Mouse (Mus musculus) small intestine, adult 2 months (tissue): Measurements from ENCODE around the gene Fam89b. TPM values are rescaled to one million over a fixed set of nuclear protein-coding genes. Genes with fewer than 3 reads are reported as not detected.

Experiments used
- H3K27ac ChIP-seq: fragments of 200-500 bp; 2 replicates; pipeline ENCODE4 v1.5.1; 2012; ENCODE audit warnings: low read depth, low read length, control low read depth, inconsistent platforms; ENCODE audit not compliant: insufficient read depth
- H3K27me3 ChIP-seq: fragments of 200-500 bp; 2 replicates; pipeline ENCODE4 v1.6.1; 2012; ENCODE audit warnings: mild to moderate bottlenecking, moderate library complexity, low read length, inconsistent platforms; ENCODE audit not compliant: control insufficient read depth, insufficient read depth
- H3K36me3 ChIP-seq: fragments of 200-500 bp; 2 replicates; pipeline ENCODE4 v1.6.1; 2012; ENCODE audit warnings: mild to moderate bottlenecking, low read length, control low read depth, inconsistent platforms; ENCODE audit not compliant: control insufficient read depth, insufficient read depth
- H3K4me1 ChIP-seq: fragments of 200-500 bp; 2 replicates; pipeline ENCODE4 v1.6.1; 2012; ENCODE audit warnings: low read length, inconsistent platforms, mixed read lengths; ENCODE audit not compliant: control insufficient read depth, insufficient read depth, insufficient read length
- H3K4me3 ChIP-seq: fragments of 200-500 bp; 2 replicates; pipeline ENCODE4 v1.5.1; 2012; ENCODE audit warnings: low read depth, mild to moderate bottlenecking, control low read depth, inconsistent platforms, low read length, moderate library complexity
- CTCF ChIP-seq: fragments of 200-500 bp; IDR thresholded peaks from 2 replicates; pipeline ENCODE4 v1.5.1; 2012; ENCODE audit warnings: low read depth, mild to moderate bottlenecking, control low read depth, inconsistent platforms, low read length, moderate library complexity, mixed read lengths; ENCODE audit not compliant: insufficient replicate concordance, insufficient read length; ENCODE audit errors: extremely low read depth
- POLR2A ChIP-seq: fragments of 200-500 bp; IDR thresholded peaks from 2 replicates; pipeline ENCODE4 v1.6.1; 2012; ENCODE audit warnings: low read depth, mild to moderate bottlenecking, control low read depth, inconsistent platforms, low read length, moderate library complexity
- WGBS: fragments of 180-500 bp; shearing (Covaris S2); methylation state at CpG from one replicate; pipeline ENCODE4 v1.1.7; 2018; 5-methylcytosine and 5-hydroxymethylcytosine counted together
- polyA plus RNA-seq: library from polyadenylated mRNA; depleted of rRNA; stranded (reverse); fragments of >200 nt; gene quantifications from 2 replicates; pipeline ENCODE4 v1.2.3, GENCODE M21; 2012

The Fam89b gene
- polyA plus RNA-seq, 1 experiment: 126 TPM

DNA sequence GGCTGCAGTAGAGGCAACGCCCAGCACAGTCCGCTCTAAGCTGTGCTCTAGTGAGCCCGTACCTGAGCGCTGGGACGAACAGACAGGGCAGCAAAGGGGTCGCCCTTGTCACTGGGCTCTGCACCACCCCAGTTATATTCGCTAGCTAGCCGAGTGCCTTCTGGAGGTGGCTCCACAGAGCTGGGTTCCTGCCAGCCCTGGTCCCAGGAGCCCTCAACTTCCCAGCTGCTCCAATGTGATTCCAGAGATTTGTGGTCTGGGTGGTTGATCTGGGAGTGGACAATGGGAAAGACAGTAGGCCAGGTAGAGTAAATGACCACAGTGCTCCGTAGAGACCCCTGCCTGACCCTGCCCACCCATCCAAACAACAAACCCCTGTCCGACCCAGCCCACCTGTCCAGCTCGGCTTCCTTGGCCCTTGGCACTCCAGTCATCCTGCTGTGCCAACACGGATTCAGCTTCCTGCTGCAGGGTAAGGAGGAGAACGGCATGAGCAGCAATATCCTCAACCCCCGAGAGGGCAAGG is 29.5 kb upstream of the Fam89b start:
- WGBS: 90% methylated on average over 14 of the region's 14 CpGs
- Histone ChIP-seq H3K36me3 (peaks cover 55% of the 10 kb centered on the region), H3K27ac (no peak overlapping the region), H3K4me1 (peaks cover 4% of the 10 kb centered on the region; the same call in 1 of the 2 replicates), H3K4me3 (no peak overlapping the region), H3K27me3 (0 out of 2 replicates have a peak, but pooled peaks cover 3% of the 10 kb centered on the region)
- TF ChIP-seq CTCF (no peak), POLR2A (no peak)

DNA sequence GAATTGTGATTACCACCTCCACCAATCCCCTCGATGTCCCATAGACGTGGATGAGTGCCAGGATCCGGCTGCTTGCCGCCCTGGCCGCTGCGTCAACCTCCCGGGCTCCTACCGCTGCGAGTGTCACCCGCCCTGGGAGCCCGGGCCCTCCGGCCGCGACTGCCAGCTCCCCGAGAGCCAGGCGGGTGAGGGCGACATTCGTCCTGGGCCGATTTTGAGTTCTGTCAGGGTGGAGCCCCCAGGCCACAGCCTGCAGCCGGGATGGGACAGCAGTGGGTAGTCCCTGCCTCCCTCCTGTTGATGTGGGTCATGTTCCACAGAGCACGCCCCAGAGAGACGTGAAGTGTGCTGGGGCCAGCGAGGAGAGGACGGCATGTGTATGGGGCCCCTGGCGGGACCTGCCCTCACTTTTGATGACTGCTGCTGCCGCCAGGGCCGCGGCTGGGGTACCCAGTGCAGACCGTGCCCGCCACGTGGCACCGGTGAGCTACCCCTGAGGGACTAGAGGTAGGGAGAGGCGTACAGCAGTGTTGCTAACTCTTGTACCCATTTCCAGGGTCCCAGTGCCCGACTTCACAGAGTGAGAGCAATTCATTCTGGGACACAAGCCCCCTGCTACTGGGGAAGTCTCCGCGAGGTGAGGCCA is 27.7 kb upstream of the Fam89b start:
- Histone ChIP-seq H3K27me3 (0 out of 2 replicates have a peak, but pooled peaks cover 3% of the 10 kb centered on the region), H3K36me3 (peaks cover 42% of the 10 kb centered on the region), H3K4me3 (no peak overlapping the region), H3K4me1 (peaks cover 4% of the 10 kb centered on the region; the same call in 1 of the 2 replicates), H3K27ac (no peak overlapping the region)
- TF ChIP-seq POLR2A (no peak), CTCF (no peak)
- WGBS: 46% methylated on average over 36 of the region's 36 CpGs

DNA sequence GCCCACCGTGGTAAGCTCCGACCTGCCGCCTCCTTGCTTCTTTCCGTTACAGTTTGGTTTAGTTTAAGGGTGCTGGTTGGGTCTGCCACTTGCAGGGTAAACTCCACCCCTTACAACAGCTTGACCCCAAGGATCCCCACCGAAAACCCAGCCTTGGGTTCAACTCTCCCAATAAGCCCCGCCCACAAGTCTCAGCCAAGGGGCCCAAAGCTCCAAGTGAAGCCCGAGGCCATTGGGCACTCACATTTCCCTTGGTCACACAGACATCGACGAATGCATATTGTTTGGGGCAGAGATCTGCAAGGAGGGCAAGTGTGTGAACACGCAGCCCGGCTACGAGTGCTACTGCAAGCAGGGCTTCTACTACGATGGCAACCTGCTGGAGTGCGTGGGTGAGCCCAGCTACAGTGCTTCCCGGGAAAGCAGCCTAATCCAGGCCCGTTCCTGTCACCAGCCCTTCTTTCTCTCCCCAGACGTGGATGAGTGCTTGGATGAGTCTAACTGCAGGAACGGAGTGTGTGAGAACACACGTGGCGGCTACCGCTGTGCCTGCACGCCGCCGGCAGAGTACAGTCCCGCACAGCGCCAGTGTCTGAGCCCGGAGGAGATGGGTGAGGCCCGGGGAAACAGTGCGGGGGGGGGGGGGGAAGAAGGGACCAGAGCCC is 27.0 kb upstream of the Fam89b start:
- Histone ChIP-seq H3K27me3 (0 out of 2 replicates have a peak, but pooled peaks cover 6% of the 10 kb centered on the region), H3K27ac (no peak overlapping the region), H3K4me3 (no peak overlapping the region), H3K4me1 (peaks cover 4% of the 10 kb centered on the region), H3K36me3 (peaks cover 37% of the 10 kb centered on the region)
- no peak for TF ChIP-seq CTCF
- TF ChIP-seq POLR2A: no peak
- WGBS: 39% methylated on average over 27 of the region's 29 CpGs

DNA sequence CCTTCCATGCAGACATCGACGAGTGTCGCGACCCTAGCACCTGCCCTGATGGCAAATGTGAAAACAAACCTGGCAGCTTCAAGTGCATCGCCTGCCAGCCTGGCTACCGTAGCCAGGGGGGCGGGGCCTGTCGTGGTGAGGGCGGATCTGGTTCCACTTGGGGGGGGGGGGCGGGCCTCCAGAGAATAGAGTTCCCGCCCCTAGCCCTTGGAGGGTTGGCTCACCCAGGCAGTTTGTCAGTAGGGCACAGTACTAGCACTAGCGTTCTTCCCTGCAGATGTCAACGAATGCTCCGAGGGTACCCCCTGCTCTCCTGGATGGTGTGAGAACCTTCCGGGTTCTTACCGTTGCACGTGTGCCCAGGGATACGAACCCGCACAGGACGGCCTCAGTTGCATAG is 22.3 kb upstream of the Fam89b start:
- no peak overlapping the region for H3K27ac ChIP-seq
- 0 out of 2 replicates have a peak, but pooled peaks cover 14% of the 10 kb centered on the region for H3K27me3 ChIP-seq

DNA sequence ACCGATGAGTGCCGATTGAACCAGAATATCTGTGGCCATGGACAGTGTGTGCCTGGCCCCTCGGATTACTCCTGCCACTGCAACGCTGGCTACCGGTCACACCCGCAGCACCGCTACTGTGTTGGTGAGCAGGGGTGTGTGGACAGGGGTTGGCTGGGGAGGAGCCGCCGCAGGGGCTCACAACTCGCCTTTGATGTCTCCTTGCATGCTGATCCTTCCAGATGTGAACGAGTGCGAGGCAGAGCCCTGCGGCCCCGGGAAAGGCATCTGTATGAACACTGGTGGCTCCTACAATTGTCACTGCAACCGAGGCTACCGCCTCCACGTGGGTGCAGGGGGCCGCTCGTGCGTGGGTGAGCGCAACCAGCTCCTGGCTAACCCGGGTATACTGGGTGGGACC is 21.5 kb upstream of the Fam89b start:
- Histone ChIP-seq H3K27me3 (peaks cover 17% of the 10 kb centered on the region; the same call in 1 of the 2 replicates), H3K4me1 (peaks cover 4% of the 10 kb centered on the region; the same call in 1 of the 2 replicates), H3K27ac (no peak overlapping the region), H3K4me3 (no peak overlapping the region), H3K36me3 (no peaks in the 10 kb centered on the region)
- TF ChIP-seq CTCF (no peak), POLR2A (no peak)
- WGBS: 40% methylated on average over 22 of the region's 22 CpGs

More for the DNA sequence above, 22.3 kb upstream of the Fam89b start:
- Histone ChIP-seq H3K4me3 (0 out of 2 replicates have a peak overlapping the region, but pooled peaks have one; percentile 6), H3K36me3 (no peaks in the 10 kb centered on the region), H3K4me1 (peaks cover 4% of the 10 kb centered on the region)
- no peak for TF ChIP-seq POLR2A
- TF ChIP-seq CTCF: no peak
- 18% methylated on average over 20 of the region's 20 CpGs for WGBS

DNA sequence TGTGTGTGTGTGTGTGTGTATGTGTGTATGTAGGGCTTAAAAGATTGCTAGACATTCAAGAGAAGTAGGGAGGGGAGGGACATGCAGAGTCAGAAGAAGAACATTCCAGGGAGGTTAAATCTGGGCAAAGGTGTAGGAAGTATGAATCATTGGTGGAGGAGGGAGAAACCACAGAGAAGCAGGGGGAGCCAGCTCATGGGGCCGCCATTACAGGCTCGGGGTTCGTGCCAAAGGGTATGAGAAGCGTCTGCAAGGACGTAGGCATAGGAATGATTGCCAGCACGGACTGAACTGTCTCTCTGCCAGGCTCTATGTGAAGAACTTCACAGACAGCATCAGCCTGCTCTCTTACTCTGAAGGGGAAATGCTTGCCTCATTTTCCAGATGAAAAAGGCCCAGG is 20.0 kb upstream of the Fam89b start:
- Histone ChIP-seq H3K4me3 (no peak overlapping the region), H3K27me3 (peaks cover 17% of the 10 kb centered on the region), H3K4me1 (peaks cover 7% of the 10 kb centered on the region; the same call in 1 of the 2 replicates), H3K27ac (no peak overlapping the region), H3K36me3 (no peaks in the 10 kb centered on the region)
- TF ChIP-seq POLR2A (no peak), CTCF (no peak)
- 56% methylated on average over 6 of the region's 6 CpGs for WGBS

DNA sequence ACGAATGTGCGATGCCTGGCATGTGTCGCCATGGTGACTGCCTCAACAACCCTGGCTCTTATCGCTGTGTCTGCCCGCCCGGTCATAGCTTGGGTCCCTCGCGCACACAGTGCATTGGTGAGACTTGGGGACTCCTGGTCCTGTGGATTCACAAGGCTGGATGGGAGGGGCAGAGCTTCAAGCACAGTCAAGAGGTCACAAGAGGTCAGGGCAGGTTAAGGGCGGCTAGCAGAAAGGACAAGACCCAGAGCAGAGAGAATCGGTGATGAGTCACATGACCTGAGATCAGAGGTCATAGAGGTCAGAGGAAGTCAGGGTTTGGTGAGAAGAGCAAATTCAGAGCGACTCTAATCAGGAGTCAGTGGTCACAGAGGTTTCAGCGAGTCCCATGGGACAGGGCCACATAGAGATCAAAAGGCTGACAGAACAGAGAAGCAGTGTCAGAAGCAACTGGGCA is 17.5 kb upstream of the Fam89b start:
- 34% methylated on average over 12 of the region's 12 CpGs for WGBS

More for the DNA sequence above, 17.5 kb upstream of the Fam89b start:
- Histone ChIP-seq H3K4me1 (peaks cover 8% of the 10 kb centered on the region), H3K4me3 (no peak overlapping the region), H3K36me3 (no peaks in the 10 kb centered on the region), H3K27me3 (peaks cover 20% of the 10 kb centered on the region), H3K27ac (no peak overlapping the region)
- no peak for TF ChIP-seq CTCF
- no peak for TF ChIP-seq POLR2A
